Mouse (Mus musculus): ENCODE results near the gene Gm6164.
"Not testable (repeated sequence)": the region's sequence is repeated elsewhere in the genome, so short reads cannot be mapped to it uniquely, and the experiment has no call there.

Gene Gm6164

DNA sequence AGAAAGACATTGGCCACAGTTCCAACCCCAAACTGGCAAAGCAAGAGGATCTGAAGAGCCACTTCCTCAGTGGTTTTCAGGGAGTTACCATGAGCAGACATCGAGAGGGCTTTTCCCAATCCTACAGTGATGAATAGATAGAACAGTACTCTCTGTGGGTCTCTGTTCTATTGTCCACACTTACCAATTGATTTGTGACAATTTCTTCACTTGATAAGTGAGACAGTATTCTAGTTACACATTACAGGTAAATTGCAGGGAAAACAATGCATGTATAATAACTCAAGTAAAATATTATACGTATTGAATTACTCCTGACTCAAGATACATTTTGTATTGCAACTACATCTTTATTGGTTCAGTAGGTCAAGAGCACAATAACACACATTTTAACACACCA is at the start of gene Gm6164:
Gene Gm6164, minus strand, starts transcription at position 101 of the 400 bp plus-strand sequence.
- not testable (repeated sequence) for DNase-seq (ENCODE audit: low read depth)

- not testable (repeated sequence) for DNase-seq (ENCODE audit: low read depth)
Measured at GRCm38 (mm10) chr7:20233728-20234127, 28.3 kb upstream of the Gm6164 start, which contains the start of gene Gm4498. Gm4498 (minus strand) TSS chr7:20233828.

GRCm38 (mm10) chr7:20193410-20193809 is 12.0 kb downstream of the Gm6164 start, which contains the start of gene Vmn1r95:
Vmn1r95 (plus strand) TSS chr7:20193710.
- DNase-seq (ENCODE audit: low read depth), result not testable (repeated sequence)

DNA sequence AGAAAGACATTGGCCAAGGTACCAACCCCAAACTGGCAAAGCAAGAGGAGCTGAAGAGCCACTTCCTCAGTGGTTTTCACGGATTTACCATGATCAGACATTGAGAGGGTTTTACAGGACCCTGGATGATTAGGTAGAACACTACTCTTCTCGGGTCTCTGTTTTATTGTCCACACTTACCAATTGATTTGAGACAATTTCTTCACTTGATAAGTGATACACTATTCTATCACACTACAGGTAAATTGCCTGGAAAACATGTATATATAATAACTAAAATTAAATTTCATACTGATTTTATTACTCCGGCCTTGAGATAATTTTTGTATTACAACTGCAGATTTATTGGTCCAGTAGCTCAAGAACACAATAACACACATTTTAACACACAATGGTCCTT is 37.1 kb downstream of the Gm6164 start, which contains the start of gene Vmn1r94:
Gene Vmn1r94, minus strand, starts transcription at position 101 of the 400 bp plus-strand sequence.
- not testable (repeated sequence) for DNase-seq (ENCODE audit: low read depth)
